Mouse (Mus musculus): Measurements from ENCODE around the gene Ddx28.

Gene Ddx28

GRCm38 (mm10) chr8:105966692-105967311 lies 44.9 kb downstream of the Ddx28 start:
- peak; percentile 55 for DNase-seq (ENCODE audit: extremely low spot score)

GRCm38 (mm10) chr8:105965905-105966341 lies 45.8 kb downstream of the Ddx28 start, which contains the start of gene Slc12a4:
TSS of gene Slc12a4 (minus strand) at chr8:105966097.
- peak; percentile 91 for DNase-seq (ENCODE audit: extremely low spot score)

- peak; percentile 61 for DNase-seq (ENCODE audit: extremely low spot score)
Measured at GRCm38 (mm10) chr8:105965266-105965904, 46.3 kb downstream of the Ddx28 start.

- no peak for DNase-seq (ENCODE audit: extremely low spot score)
Measured at GRCm38 (mm10) chr8:105964506-105965265, 47.0 kb downstream of the Ddx28 start.

GRCm38 (mm10) chr8:105961536-105961935 lies 50.1 kb downstream of the Ddx28 start:
- DNase-seq (ENCODE audit: extremely low spot score): no peak

GRCm38 (mm10) chr8:105961101-105961500 lies 50.6 kb downstream of the Ddx28 start:
- DNase-seq (ENCODE audit: extremely low spot score): no peak
